Mouse (Mus musculus): ENCODE data around the gene Psme3. TPM values are rescaled to one million over a fixed set of nuclear protein-coding genes. Genes with fewer than 3 reads are reported as not detected.

Gene Psme3
- polyA plus RNA-seq, 1 experiment: 161 TPM

DNA sequence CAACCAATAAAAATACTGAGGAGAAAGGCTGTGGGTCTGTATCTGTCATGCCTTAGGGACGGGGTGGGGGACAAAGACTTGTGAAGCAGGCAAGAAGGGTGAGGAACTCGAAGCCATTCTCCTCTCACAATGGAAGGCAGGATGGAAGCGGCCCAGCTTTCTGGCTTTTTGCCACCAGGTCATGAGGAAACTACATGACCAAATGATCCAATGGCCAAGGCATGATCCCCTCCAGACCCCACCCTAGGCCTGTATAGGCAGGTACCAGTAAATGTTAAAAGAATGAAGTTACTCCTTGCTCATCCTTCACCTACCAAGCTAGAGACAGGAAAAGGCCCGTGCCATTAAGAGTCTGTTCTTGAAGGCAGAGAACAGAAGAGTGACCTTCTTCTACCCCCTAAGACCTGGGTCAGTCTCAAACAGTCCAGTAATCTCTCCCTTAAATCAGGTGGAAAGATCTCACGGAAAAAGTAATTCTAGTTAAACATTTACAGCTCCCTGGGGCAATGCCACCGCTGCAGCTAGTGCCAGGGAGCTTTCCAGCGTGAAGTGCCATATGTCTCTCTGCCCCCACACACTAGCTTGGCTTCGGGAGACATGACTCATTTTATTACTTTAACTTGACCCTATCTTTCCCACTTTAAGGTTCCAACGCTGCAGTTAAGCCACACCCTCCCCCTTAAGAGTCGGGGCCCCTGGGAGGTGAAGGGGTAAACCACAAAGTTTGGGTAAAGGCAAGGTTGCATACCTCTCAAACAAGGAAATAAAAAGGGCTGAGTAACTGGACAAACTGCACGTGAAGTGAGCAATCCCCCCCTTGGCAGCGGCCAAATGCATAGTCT lies 38.4 kb upstream of the Psme3 start:
- H3K27me3 ChIP-seq (ENCODE audit: control insufficient read depth, insufficient read depth, low read length, poor library complexity, severe bottlenecking): no peaks in the 10 kb centered on the region
- TF ChIP-seq EP300 (IDR thresholded peaks at IDR 0.05; ENCODE audit: insufficient read depth, low read depth, low read length) (no peak), CTCF (IDR thresholded peaks at IDR 0.05; ENCODE audit: low read depth, low read length) (no peak), POLR2A (IDR thresholded peaks at IDR 0.05; ENCODE audit: insufficient read depth, low read length) (no peak)
- no peaks in the 10 kb centered on the region for H3K4me1 ChIP-seq (ENCODE audit: control insufficient read depth, insufficient read depth, low read length)
- H3K9ac ChIP-seq (ENCODE audit: low read depth, poor library complexity, severe bottlenecking): peak overlapping the region; percentile 48; the same call in 1 of the 2 replicates
- no peaks in the 10 kb centered on the region for H3K36me3 ChIP-seq (ENCODE audit: control insufficient read depth, insufficient read depth, low read length, poor library complexity, severe bottlenecking)
- H3K4me3 ChIP-seq (ENCODE audit: low read depth, low read length): peak overlapping the region; percentile 84
- no peaks in the 10 kb centered on the region for H3K9me3 ChIP-seq (replicated peaks; ENCODE audit: control insufficient read depth, insufficient read depth, low read length, poor library complexity, severe bottlenecking)
- no peak overlapping the region for H3K27ac ChIP-seq (ENCODE audit: insufficient read depth, low read length)

DNA sequence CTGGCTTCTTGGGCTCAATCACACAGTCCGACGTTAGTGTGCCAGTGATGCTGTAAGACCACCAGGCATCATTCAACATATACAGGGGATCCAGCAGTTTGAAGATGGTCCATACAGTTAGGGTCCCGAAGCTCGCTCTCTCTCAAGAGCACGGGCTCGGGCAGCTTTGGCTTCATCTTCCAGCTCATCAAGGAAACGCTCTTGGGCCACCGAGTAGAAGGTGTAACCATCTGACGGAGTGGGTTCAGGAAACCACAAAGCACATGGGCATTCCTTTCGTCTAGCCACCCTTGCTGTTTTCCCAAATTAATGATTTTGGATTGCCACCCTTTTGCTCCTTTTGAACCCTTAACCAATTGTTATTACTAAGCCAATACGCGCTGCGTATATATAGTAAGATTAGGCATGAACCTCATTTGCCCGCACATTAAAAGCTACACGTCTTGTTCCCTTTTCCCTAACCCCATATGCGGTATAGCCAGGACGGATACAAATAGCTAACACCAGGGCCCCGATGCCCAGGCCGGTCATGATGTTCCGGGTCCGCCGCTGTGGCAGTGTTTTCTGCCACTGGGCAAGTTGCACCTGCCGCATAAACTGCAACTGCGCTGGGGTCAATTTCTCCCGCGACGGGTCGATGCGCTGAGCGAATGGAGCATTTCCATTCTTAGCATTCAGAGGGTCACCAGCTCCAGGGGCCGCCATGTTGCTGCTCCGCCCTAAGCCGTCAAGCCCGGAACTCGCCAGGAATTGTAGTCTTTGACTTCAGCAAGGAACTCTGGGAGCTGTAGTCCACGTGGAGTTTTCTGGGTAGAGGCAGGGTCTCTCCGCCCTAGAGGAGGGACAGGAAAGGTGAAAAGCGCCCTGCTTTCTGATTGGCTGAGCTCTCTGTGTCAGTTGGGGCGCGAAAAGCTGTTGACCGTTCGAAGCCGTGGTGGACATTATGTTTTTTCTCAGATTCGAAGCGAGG lies 37.5 kb upstream of the Psme3 start, which contains the start of the genes Cntd1 and Coa3:
Gene Cntd1, plus strand, starts transcription at position 790 of the 970 bp plus-strand sequence.
Gene Coa3, minus strand, starts transcription at position 892 of the 970 bp plus-strand sequence.
- no peaks in the 10 kb centered on the region for H3K9me3 ChIP-seq (replicated peaks; ENCODE audit: control insufficient read depth, insufficient read depth, low read length, poor library complexity, severe bottlenecking)
- no peaks in the 10 kb centered on the region for H3K4me1 ChIP-seq (ENCODE audit: control insufficient read depth, insufficient read depth, low read length)
- H3K4me3 ChIP-seq (ENCODE audit: low read depth, low read length): peak within 1 kb of the TSS; percentile 84
- no peaks in the 10 kb centered on the region for H3K27me3 ChIP-seq (ENCODE audit: control insufficient read depth, insufficient read depth, low read length, poor library complexity, severe bottlenecking)
- no peak within 1 kb of the TSS for H3K27ac ChIP-seq (ENCODE audit: insufficient read depth, low read length)
- TF ChIP-seq CTCF (IDR thresholded peaks at IDR 0.05; ENCODE audit: low read depth, low read length) (no peak), EP300 (IDR thresholded peaks at IDR 0.05; ENCODE audit: insufficient read depth, low read depth, low read length) (no peak), POLR2A (IDR thresholded peaks at IDR 0.05; ENCODE audit: insufficient read depth, low read length) (no peak)
- H3K9ac ChIP-seq (ENCODE audit: low read depth, poor library complexity, severe bottlenecking): peak within 1 kb of the TSS; percentile 48
- H3K36me3 ChIP-seq (ENCODE audit: control insufficient read depth, insufficient read depth, low read length, poor library complexity, severe bottlenecking): no peaks in the 10 kb centered on the region

DNA sequence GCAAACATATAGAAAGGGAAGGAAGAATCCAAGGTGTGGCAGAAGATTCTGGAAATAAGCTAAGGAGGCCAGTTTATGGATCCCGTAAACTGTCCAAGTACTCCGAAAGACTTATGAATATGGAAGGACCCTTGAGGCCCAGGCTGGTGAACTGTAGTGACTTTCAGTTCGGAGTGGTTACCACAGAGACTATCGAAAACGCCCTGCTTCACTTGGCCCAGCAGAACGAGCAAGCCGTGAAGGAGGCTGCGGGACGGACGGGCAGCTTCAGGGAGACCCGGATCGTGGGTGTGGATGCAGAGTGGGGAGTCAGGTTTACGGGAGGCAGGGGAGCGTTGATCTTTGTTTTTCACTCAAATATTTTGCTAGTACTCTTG lies 36.8 kb upstream of the Psme3 start:
- H3K9ac ChIP-seq (ENCODE audit: low read depth, poor library complexity, severe bottlenecking): peak overlapping the region; percentile 44
- no peak overlapping the region for H3K27ac ChIP-seq (ENCODE audit: insufficient read depth, low read length)
- H3K4me1 ChIP-seq (ENCODE audit: control insufficient read depth, insufficient read depth, low read length): no peaks in the 10 kb centered on the region
- H3K27me3 ChIP-seq (ENCODE audit: control insufficient read depth, insufficient read depth, low read length, poor library complexity, severe bottlenecking): no peaks in the 10 kb centered on the region
- no peaks in the 10 kb centered on the region for H3K9me3 ChIP-seq (replicated peaks; ENCODE audit: control insufficient read depth, insufficient read depth, low read length, poor library complexity, severe bottlenecking)
- H3K36me3 ChIP-seq (ENCODE audit: control insufficient read depth, insufficient read depth, low read length, poor library complexity, severe bottlenecking): 0 out of 2 replicates have a peak, but pooled peaks cover 2% of the 10 kb centered on the region
- peak overlapping the region; percentile 55 for H3K4me3 ChIP-seq (ENCODE audit: low read depth, low read length)
- no peak for TF ChIP-seq POLR2A (IDR thresholded peaks at IDR 0.05; ENCODE audit: insufficient read depth, low read length)
- TF ChIP-seq EP300 (IDR thresholded peaks at IDR 0.05; ENCODE audit: insufficient read depth, low read depth, low read length): no peak
- no peak for TF ChIP-seq CTCF (IDR thresholded peaks at IDR 0.05; ENCODE audit: low read depth, low read length)

DNA sequence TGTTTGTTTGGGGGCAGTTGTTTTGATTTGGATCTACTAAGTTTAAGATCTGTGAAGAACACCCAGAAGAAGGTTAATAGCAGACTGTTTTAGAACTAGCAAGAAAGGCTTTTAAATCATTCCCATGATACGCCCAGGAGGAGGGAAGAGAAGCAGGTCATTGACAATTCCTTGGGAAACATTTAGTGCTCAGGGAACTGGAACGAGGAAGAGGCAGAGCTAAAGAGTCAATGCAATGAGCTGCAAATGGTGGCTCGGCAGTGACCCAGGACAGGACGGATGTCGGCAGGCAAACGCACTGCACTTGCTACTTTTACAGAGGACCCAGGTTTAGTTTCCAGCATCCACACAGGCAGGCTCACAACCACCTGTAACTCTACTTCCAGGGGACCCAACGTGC lies 35.2 kb upstream of the Psme3 start:
- Histone ChIP-seq H3K27ac (ENCODE audit: insufficient read depth, low read length) (no peak overlapping the region), H3K4me3 (ENCODE audit: low read depth, low read length) (no peak overlapping the region), H3K4me1 (ENCODE audit: control insufficient read depth, insufficient read depth, low read length) (no peaks in the 10 kb centered on the region), H3K9me3 (replicated peaks; ENCODE audit: control insufficient read depth, insufficient read depth, low read length, poor library complexity, severe bottlenecking) (no peaks in the 10 kb centered on the region), H3K36me3 (ENCODE audit: control insufficient read depth, insufficient read depth, low read length, poor library complexity, severe bottlenecking) (peaks cover 4% of the 10 kb centered on the region; the same call in 1 of the 2 replicates), H3K27me3 (ENCODE audit: control insufficient read depth, insufficient read depth, low read length, poor library complexity, severe bottlenecking) (no peaks in the 10 kb centered on the region), H3K9ac (ENCODE audit: low read depth, poor library complexity, severe bottlenecking) (no peak overlapping the region)
- no peak for TF ChIP-seq POLR2A (IDR thresholded peaks at IDR 0.05; ENCODE audit: insufficient read depth, low read length)
- no peak for TF ChIP-seq EP300 (IDR thresholded peaks at IDR 0.05; ENCODE audit: insufficient read depth, low read depth, low read length)
- no peak for TF ChIP-seq CTCF (IDR thresholded peaks at IDR 0.05; ENCODE audit: low read depth, low read length)

DNA sequence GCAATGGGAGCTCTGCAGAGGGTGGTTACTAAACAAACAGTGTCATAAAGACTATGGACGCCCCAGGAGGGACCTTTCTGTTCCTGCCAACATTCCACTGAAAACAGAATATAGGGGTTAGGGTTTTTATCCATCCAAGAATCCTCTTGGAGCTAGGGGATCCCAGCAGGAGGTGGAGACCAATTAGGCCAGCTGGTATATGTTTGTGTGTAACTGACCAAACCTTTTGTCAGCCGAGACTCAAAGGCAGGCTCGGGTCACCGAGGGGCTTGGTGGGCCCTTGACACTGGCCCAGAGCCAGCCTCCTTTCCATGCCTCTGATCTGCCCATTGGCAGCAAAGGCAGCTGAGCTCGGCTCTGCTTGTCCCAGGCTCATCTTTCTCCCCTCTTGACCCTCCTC lies 33.1 kb upstream of the Psme3 start:
- no peak overlapping the region for H3K4me3 ChIP-seq (ENCODE audit: low read depth, low read length)
- no peak for TF ChIP-seq CTCF (IDR thresholded peaks at IDR 0.05; ENCODE audit: low read depth, low read length)
- no peak for TF ChIP-seq EP300 (IDR thresholded peaks at IDR 0.05; ENCODE audit: insufficient read depth, low read depth, low read length)
- TF ChIP-seq POLR2A (IDR thresholded peaks at IDR 0.05; ENCODE audit: insufficient read depth, low read length): no peak
- H3K27ac ChIP-seq (ENCODE audit: insufficient read depth, low read length): no peak overlapping the region
- no peaks in the 10 kb centered on the region for H3K4me1 ChIP-seq (ENCODE audit: control insufficient read depth, insufficient read depth, low read length)
- H3K9ac ChIP-seq (ENCODE audit: low read depth, poor library complexity, severe bottlenecking): no peak overlapping the region
- H3K27me3 ChIP-seq (ENCODE audit: control insufficient read depth, insufficient read depth, low read length, poor library complexity, severe bottlenecking): no peaks in the 10 kb centered on the region
- peaks cover 13% of the 10 kb centered on the region; the same call in 1 of the 2 replicates for H3K36me3 ChIP-seq (ENCODE audit: control insufficient read depth, insufficient read depth, low read length, poor library complexity, severe bottlenecking)
- H3K9me3 ChIP-seq (replicated peaks; ENCODE audit: control insufficient read depth, insufficient read depth, low read length, poor library complexity, severe bottlenecking): no peaks in the 10 kb centered on the region

All from ES-Bruce4 (cell line).